Mouse (Mus musculus) small intestine, adult 2 months (tissue): ENCODE results near the gene Tnr. TPM values are rescaled to one million over a fixed set of nuclear protein-coding genes. Genes with fewer than 3 reads are reported as not detected.

Experiments
- H3K27ac ChIP-seq: fragments of 200-500 bp; 2 replicates; pipeline ENCODE4 v1.5.1; 2012; ENCODE audit warnings: low read depth, low read length, control low read depth, inconsistent platforms; ENCODE audit not compliant: insufficient read depth
- H3K27me3 ChIP-seq: fragments of 200-500 bp; 2 replicates; pipeline ENCODE4 v1.6.1; 2012; ENCODE audit warnings: mild to moderate bottlenecking, moderate library complexity, low read length, inconsistent platforms; ENCODE audit not compliant: control insufficient read depth, insufficient read depth
- H3K36me3 ChIP-seq: fragments of 200-500 bp; 2 replicates; pipeline ENCODE4 v1.6.1; 2012; ENCODE audit warnings: mild to moderate bottlenecking, low read length, control low read depth, inconsistent platforms; ENCODE audit not compliant: control insufficient read depth, insufficient read depth
- H3K4me1 ChIP-seq: fragments of 200-500 bp; 2 replicates; pipeline ENCODE4 v1.6.1; 2012; ENCODE audit warnings: low read length, inconsistent platforms, mixed read lengths; ENCODE audit not compliant: control insufficient read depth, insufficient read depth, insufficient read length
- H3K4me3 ChIP-seq: fragments of 200-500 bp; 2 replicates; pipeline ENCODE4 v1.5.1; 2012; ENCODE audit warnings: low read depth, mild to moderate bottlenecking, control low read depth, inconsistent platforms, low read length, moderate library complexity
- CTCF ChIP-seq: fragments of 200-500 bp; IDR thresholded peaks from 2 replicates; pipeline ENCODE4 v1.5.1; 2012; ENCODE audit warnings: low read depth, mild to moderate bottlenecking, control low read depth, inconsistent platforms, low read length, moderate library complexity, mixed read lengths; ENCODE audit not compliant: insufficient replicate concordance, insufficient read length; ENCODE audit errors: extremely low read depth
- POLR2A ChIP-seq: fragments of 200-500 bp; IDR thresholded peaks from 2 replicates; pipeline ENCODE4 v1.6.1; 2012; ENCODE audit warnings: low read depth, mild to moderate bottlenecking, control low read depth, inconsistent platforms, low read length, moderate library complexity
- WGBS: fragments of 180-500 bp; shearing (Covaris S2); methylation state at CpG from one replicate; pipeline ENCODE4 v1.1.7; 2018; 5-methylcytosine and 5-hydroxymethylcytosine counted together
- polyA plus RNA-seq: library from polyadenylated mRNA; depleted of rRNA; stranded (reverse); fragments of >200 nt; gene quantifications from 2 replicates; pipeline ENCODE4 v1.2.3, GENCODE M21; 2012; rRNA removed

The Tnr gene
- 0.06 and 0.10 TPM in 2 replicates for polyA plus RNA-seq

DNA sequence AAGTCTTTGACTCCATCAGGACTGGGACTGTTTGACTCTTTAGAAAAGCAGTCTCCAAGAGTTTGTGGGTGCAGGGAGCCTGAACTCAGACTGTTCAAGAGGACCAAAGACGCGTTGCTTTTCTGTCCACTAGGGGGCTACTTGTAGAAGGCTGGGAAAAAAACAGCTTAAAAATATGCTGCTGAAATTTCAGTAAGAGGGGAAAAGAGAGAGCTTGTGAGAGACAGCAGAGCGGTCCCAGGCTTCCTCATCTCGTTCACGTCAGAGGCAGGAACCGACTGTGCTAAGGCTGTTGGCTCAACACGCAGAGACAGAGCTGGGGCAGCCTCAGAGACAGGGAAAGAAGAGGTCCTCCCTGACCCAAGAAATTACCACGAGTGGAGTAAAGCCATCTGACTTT lies at the start of gene Tnr:
Gene Tnr (plus strand): TSS at position 192 of the 400 bp plus-strand sequence.
- Histone ChIP-seq H3K27me3 (no peaks in the 10 kb centered on the region), H3K4me3 (no peak within 1 kb of the TSS), H3K27ac (no peak within 1 kb of the TSS), H3K36me3 (no peaks in the 10 kb centered on the region), H3K4me1 (no peaks in the 10 kb centered on the region)
- TF ChIP-seq POLR2A: no peak
- peak; percentile 16; the same call in 1 of the 2 replicates for TF ChIP-seq CTCF
- WGBS: 6% methylated on average over 8 of the region's 8 CpGs

DNA sequence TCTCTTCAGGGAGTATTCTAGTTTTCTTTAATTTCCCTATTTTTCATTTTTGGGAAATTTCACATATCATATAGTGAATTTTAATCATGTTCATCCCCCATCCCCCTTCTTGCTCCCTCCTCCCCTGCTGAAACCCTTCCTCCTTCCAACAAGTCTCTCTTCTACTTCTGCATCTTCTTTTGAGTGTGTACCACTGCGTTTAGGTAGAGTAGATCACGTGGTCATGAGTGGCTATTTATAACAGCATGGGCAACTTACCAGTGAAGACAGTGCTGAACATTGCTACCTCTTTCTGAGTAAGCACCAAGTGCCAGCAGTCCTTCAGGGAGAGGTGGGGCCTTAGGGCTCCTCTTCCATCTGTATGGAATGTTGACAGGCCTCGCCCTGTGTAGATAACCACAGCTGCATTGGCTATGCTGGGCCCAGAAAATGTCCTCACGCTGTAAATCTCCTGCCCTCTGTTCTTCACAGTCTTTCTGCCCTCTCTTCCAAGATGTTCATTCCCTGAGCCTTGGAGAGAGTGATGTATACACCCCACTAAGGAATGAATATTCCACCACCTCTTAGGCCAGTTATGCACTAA lies 33.6 kb upstream of the Tnr start:
- TF ChIP-seq POLR2A: no peak
- no peak for TF ChIP-seq CTCF
- no peak overlapping the region for H3K4me3 ChIP-seq
- no peak overlapping the region for H3K27ac ChIP-seq
- WGBS: 54% methylated on average over 4 of the region's 4 CpGs
- no peaks in the 10 kb centered on the region for H3K36me3 ChIP-seq
- H3K4me1 ChIP-seq: no peaks in the 10 kb centered on the region
- no peaks in the 10 kb centered on the region for H3K27me3 ChIP-seq

DNA sequence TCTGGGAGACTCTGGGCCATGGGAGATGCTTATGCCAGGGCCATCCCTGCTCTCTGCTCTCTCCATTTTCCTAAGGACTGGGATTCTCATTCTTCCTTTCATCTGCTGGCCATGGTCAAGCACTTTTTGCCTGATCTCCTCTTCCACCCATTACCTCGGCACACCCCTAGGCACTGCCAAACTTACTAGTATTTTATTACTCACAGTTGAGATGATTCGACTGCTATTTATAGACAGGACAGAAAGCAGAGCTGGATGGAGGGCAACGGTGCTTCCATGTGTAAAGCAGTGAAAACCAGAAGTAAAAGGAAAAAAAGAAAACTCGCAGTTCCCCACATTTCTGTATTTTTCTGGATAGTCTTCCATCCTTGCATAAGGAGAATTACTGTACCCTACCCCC lies 31.0 kb upstream of the Tnr start:
- Histone ChIP-seq H3K27ac (no peak overlapping the region), H3K4me1 (no peaks in the 10 kb centered on the region), H3K27me3 (no peaks in the 10 kb centered on the region), H3K36me3 (no peaks in the 10 kb centered on the region), H3K4me3 (no peak overlapping the region)
- 80% methylated on average over 4 of the region's 4 CpGs for WGBS
- TF ChIP-seq CTCF (no peak), POLR2A (no peak)

DNA sequence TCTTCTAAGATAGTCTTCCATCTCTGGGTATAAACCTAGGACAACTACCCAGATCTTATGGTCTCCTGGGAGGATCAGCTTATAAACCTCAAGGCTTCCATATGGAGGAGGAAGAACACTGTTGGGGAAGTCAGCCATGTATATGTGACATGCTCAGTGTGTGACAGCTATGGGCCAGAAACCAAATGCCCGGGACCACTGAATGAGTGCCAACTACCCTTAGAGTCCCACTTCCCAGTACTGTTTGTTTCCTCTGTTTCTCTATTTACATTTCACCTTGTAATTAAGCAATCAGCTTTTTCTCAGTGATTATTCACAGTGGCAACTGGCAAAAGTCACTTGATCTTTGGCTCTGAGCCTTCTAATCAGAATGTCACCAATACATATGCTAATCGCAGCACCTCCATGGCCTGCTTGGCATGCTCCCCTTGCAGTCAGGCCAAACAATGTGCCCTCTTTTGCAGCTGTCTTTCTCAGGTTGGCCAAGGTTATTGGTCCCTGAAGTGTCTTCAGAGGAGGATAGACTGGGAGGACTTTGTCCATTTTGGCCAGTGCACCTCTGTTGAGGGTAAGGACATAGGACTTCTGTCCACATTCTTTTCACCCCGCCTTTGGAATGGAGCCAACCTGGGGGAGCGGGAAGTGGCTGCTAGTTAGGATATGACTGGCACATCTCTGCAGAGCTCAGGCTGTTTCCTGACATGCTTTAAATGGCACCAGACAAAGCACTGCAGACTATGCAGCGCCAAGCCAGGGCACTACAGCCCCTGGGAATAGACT lies 29.7 kb upstream of the Tnr start:
- no peaks in the 10 kb centered on the region for H3K27me3 ChIP-seq
- no peak overlapping the region for H3K27ac ChIP-seq
- no peaks in the 10 kb centered on the region for H3K36me3 ChIP-seq
- no peaks in the 10 kb centered on the region for H3K4me1 ChIP-seq
- no peak for TF ChIP-seq CTCF
- no peak for TF ChIP-seq POLR2A
- no peak overlapping the region for H3K4me3 ChIP-seq
- 57% methylated on average over 5 of the region's 5 CpGs for WGBS

DNA sequence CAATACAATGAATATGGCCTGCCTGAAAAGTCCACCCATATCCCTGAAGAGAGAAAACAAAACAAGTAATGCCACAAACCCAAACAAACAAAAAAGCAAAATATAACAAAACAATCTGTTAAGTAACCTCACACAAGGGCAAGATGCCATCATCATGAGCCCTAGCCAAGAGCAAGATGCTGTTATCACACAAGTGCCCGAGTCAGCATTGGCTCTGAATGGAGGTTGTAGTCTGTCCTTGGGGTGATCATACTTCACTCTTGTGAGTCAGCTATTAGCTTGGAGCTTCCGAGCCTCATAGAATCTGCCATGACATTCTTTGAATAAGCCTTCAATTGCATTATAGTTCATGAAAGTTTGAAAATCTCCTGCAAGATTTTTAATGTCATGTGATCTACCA lies 25.3 kb upstream of the Tnr start:
- 81% methylated on average over 2 of the region's 2 CpGs for WGBS

DNA sequence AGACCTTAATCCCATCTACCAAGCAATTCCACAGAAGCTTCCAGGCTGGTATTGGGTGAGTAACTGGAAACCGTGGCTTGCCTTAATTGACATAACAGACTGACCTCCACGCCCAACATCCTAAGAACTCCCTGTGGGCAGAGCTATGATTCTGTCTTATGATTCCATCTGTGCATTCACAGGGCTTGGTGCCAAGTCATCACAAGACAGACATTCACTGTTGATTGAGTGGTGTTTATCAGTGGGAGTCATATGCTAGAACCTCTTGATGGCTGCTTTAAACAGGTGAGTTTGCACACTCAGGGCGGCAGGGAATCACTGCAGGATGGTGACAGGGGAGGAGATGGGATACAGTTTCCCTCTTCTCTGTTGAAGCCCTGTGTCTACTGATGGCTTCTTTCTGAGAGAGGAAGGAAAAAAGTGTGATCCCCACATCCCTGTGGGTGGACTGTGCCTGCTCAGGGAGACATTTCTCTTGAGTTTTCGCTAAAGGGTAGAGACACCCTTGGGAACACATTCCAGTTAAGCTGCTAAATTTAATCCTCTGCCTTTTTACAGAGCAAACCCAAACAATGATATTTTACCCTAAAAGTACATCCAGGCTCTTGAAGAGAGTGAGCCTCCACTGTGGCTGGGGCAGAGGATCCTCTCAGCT lies 23.6 kb upstream of the Tnr start:
- H3K4me3 ChIP-seq: no peak overlapping the region
- TF ChIP-seq CTCF: no peak
- 68% methylated on average over 4 of the region's 4 CpGs for WGBS

More for the DNA sequence above, 25.3 kb upstream of the Tnr start:
- Histone ChIP-seq H3K27me3 (no peaks in the 10 kb centered on the region; the same call in 1 of the 2 replicates), H3K4me1 (no peaks in the 10 kb centered on the region), H3K36me3 (no peaks in the 10 kb centered on the region), H3K27ac (no peak overlapping the region), H3K4me3 (no peak overlapping the region)
- TF ChIP-seq CTCF: no peak
- no peak for TF ChIP-seq POLR2A

DNA sequence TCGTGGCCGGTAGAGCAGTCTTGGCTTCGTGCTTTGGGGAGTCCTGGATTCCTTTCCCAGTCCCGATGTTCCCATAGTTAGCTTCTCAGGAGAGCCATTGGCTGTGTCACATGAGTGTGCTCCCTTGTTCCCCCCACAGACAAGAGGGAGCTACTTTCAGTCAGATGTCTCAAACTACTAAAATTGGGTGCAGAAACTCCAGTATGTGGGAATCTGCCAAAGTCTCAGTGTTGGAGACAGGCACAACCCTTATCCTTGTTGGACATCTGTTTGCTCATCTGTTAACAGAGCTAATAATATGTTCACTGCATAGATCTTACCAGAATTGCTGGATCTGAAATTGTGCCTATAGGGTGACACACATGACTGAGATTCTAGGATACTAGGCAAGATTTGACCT lies 21.7 kb upstream of the Tnr start:
- H3K27me3 ChIP-seq: no peaks in the 10 kb centered on the region; the same call in 1 of the 2 replicates
- no peaks in the 10 kb centered on the region for H3K36me3 ChIP-seq
- no peak overlapping the region for H3K27ac ChIP-seq
- WGBS: 83% methylated on average over 4 of the region's 4 CpGs
- no peak overlapping the region for H3K4me3 ChIP-seq
- TF ChIP-seq POLR2A (no peak), CTCF (no peak)
- no peaks in the 10 kb centered on the region for H3K4me1 ChIP-seq

More for the DNA sequence above, 23.6 kb upstream of the Tnr start:
- no peaks in the 10 kb centered on the region for H3K4me1 ChIP-seq
- H3K36me3 ChIP-seq: no peaks in the 10 kb centered on the region
- no peaks in the 10 kb centered on the region; the same call in 1 of the 2 replicates for H3K27me3 ChIP-seq
- no peak overlapping the region for H3K27ac ChIP-seq

DNA sequence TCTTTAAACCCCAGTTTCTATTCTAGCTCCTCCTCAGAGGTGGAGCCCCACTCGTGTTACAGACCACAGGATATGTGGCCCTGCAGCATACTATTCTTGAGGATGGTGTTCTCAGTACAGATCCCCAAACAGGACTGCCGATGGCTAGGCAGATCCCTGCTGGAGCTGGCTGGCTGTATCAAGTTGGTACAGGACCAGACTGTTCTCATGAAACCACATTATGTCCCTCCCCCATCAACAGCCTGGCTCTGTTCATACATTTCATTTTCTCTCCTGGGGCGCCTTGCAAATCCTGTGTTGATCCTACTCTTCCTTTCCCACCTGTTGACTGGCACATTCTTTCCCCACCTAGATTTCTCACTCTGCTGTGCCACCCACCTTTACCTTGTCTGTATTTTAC lies 12.9 kb upstream of the Tnr start:
- no peak overlapping the region for H3K27ac ChIP-seq
- 69% methylated on average over 3 of the region's 3 CpGs for WGBS
- TF ChIP-seq POLR2A (no peak), CTCF (no peak)
- H3K4me1 ChIP-seq: no peaks in the 10 kb centered on the region
- H3K36me3 ChIP-seq: no peaks in the 10 kb centered on the region
- H3K27me3 ChIP-seq: no peaks in the 10 kb centered on the region
- no peak overlapping the region for H3K4me3 ChIP-seq
